Mouse (Mus musculus): ENCODE measurements around the gene Wdr95. TPM values are rescaled to one million over a fixed set of nuclear protein-coding genes. Genes with fewer than 3 reads are reported as not detected.
A peak's percentile ranks its signal among the peaks of the same experiment; 100 is the strongest.

Gene Wdr95
- polyA plus RNA-seq (2012; fragmentation: generic; extraction: Trizol), result 0.29 TPM
- long read RNA-seq, experiment 1, result 0 reads
- long read RNA-seq, experiment 2, result 0 reads

DNA sequence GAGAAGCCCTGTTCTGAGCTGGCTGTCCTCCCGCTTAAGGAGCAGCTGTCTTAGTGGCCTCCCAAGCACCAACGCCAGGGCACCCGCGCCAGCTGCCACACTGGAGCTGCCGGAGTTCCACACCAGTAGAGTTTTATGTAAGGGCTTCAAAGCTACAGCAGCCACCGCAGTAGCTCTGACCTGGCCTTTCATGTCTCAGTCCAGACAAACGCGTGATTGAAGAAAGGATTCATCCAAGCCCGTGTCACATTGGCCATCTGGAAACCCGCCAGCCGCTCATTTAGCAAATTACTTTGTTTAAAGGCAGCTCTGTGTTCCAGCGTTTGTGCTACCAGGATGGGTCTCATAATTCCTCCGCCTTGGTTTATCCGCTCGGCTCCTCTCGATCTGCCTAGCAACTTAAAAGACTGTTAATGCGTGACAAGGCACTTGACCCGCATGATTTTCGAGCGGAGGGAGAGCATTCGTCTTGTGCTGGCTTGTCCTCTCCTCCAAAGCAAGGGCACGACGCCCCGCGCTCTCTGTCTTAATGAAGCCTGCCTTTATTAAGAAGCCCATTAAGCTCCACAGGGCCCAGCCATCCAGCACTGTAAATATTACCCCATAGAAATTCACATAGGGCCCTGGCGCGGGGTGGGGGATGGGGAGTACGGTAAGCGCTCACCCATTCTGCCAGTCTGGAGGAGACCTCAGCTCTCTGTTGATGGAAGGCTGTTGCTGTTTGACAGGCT lies at the start of gene Wdr95:
Wdr95 (plus strand) TSS at position 681 of the 731 bp plus-strand sequence.
- Histone ChIP-seq H3K79me3 (ENCODE audit: low read depth) (no peaks in the 10 kb centered on the region), H3K36me3 (ENCODE audit: control insufficient read depth, insufficient read depth) (no peaks in the 10 kb centered on the region), H3K27me3 (ENCODE audit: control insufficient read depth, insufficient read depth, insufficient read length) (no peaks in the 10 kb centered on the region), H3ac (ENCODE audit: control insufficient read depth, insufficient read length, low read depth) (no peak within 1 kb of the TSS), H3K79me2 (ENCODE audit: control insufficient read depth, insufficient read depth) (no peaks in the 10 kb centered on the region), H3K4me3 (ENCODE audit: insufficient read depth, poor library complexity, severe bottlenecking) (no peak within 1 kb of the TSS)
- TF ChIP-seq CEBPB (IDR thresholded peaks at IDR 0.05; ENCODE audit: low read depth) (no peak), USF1 (IDR thresholded peaks at IDR 0.05; ENCODE audit: low read depth) (no peak)

DNA sequence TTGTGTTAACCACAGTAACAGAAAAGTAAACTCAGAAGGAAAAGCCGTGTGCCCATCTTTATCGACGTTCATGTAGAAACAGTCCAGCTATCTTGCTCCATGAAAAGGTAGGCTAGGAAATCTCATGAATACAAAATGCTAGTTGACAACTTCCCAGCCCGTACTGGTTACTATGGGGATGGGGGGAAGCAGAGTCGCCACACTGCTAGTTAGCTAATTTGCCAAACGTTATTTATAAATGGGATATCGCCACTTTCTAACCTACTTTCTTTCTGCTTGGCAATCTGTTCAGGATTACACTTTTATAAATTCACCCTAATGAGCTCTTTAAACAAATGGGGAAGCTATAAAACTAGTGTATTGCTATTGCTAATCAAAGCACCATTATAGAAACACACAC lies 46.6 kb upstream of the Wdr95 start:
- H3ac ChIP-seq (ENCODE audit: control insufficient read depth, insufficient read length, low read depth), result no peak overlapping the region
- no peaks in the 10 kb centered on the region for H3K79me2 ChIP-seq (ENCODE audit: control insufficient read depth, insufficient read depth)
- no peaks in the 10 kb centered on the region for H3K36me3 ChIP-seq (ENCODE audit: control insufficient read depth, insufficient read depth)
- H3K79me3 ChIP-seq (ENCODE audit: low read depth), result no peaks in the 10 kb centered on the region
- no peak overlapping the region for H3K4me3 ChIP-seq (ENCODE audit: insufficient read depth, poor library complexity, severe bottlenecking)
- H3K27me3 ChIP-seq (ENCODE audit: control insufficient read depth, insufficient read depth, insufficient read length), result no peaks in the 10 kb centered on the region
- TF ChIP-seq CTCF (IDR thresholded peaks at IDR 0.05; ENCODE audit: control insufficient read depth, insufficient read depth, insufficient read length) (no peak), MAX (IDR thresholded peaks at IDR 0.05) (no peak), CEBPB (IDR thresholded peaks at IDR 0.05; ENCODE audit: low read depth) (no peak), MYOD1 (IDR thresholded peaks at IDR 0.05; ENCODE audit: control insufficient read depth, insufficient read length, low read depth) (no peak), USF1 (IDR thresholded peaks at IDR 0.05; ENCODE audit: low read depth) (no peak), MYOG (IDR thresholded peaks at IDR 0.05; ENCODE audit: control insufficient read depth, extremely low read depth, insufficient read length) (no peak), FOSL1 (IDR thresholded peaks at IDR 0.05; ENCODE audit: insufficient read depth, low read length, poor library complexity, severe bottlenecking) (no peak)

DNA sequence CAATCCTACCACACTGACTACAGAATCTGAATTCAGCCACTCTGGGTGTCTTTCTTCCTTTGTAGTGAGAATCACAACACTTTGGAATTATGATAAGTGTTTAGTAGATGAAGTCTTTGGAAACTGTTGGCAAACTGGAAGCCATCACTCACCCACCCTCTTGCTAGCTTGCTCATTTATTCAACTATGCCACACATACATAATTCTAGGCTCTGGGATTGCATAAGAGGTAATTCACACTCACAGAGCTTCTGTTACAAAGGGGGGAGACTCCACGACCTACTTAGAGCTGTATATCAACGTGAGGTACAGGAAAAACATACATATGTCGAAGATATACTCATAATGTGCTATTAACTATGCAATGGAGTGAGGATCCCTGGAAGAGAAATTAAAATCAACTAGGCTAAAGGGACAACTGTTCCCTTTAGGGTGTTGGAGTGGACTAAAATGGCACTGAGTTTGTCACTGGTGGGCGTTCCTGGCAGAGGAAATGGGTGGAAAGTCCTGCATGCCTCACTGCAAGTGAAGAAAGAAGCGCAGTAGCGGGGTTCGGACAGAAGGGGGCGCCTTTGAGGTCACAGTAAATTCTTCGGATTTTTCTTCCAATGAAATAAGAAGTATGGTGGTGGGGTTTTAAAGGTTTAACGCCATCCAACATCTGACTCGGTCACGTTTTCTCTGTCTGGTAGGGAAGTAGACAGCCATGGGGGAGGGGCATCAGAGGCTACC lies 45.0 kb upstream of the Wdr95 start:
- H3K4me3 ChIP-seq (ENCODE audit: insufficient read depth, poor library complexity, severe bottlenecking), result no peak overlapping the region
- TF ChIP-seq USF1 (IDR thresholded peaks at IDR 0.05; ENCODE audit: low read depth) (no peak), CEBPB (IDR thresholded peaks at IDR 0.05; ENCODE audit: low read depth) (no peak)
- no peaks in the 10 kb centered on the region for H3K79me3 ChIP-seq (ENCODE audit: low read depth)
- no peaks in the 10 kb centered on the region for H3K79me2 ChIP-seq (ENCODE audit: control insufficient read depth, insufficient read depth)
- H3ac ChIP-seq (ENCODE audit: control insufficient read depth, insufficient read length, low read depth), result no peak overlapping the region
- H3K36me3 ChIP-seq (ENCODE audit: control insufficient read depth, insufficient read depth), result no peaks in the 10 kb centered on the region
- no peaks in the 10 kb centered on the region for H3K27me3 ChIP-seq (ENCODE audit: control insufficient read depth, insufficient read depth, insufficient read length)

DNA sequence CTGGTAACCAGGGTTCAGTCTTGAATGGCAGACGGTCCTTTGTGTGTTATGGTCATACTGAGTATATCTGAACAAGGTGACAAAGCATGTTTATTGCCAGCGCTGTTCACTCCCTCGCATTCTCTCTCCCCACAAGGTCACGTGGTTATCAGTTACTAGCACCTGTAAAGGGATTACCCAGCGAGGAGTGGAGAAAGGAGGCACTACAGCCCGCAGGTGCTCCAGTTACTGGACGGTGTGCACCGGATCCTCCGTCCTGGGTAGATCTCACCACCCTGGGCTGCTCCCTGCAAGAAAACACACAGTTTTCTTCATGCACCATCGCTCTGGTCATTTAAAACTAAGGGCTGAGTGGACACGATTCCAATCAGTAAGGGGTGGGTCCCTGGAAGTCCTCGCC lies 44.2 kb upstream of the Wdr95 start:
- TF ChIP-seq FOSL1 (IDR thresholded peaks at IDR 0.05; ENCODE audit: insufficient read depth, low read length, poor library complexity, severe bottlenecking) (no peak), USF1 (IDR thresholded peaks at IDR 0.05; ENCODE audit: low read depth) (peak; percentile 17)
- no peaks in the 10 kb centered on the region for H3K36me3 ChIP-seq (ENCODE audit: control insufficient read depth, insufficient read depth)
- H3K27me3 ChIP-seq (ENCODE audit: control insufficient read depth, insufficient read depth, insufficient read length), result no peaks in the 10 kb centered on the region
- no peak overlapping the region for H3K4me3 ChIP-seq (ENCODE audit: insufficient read depth, poor library complexity, severe bottlenecking)
- no peaks in the 10 kb centered on the region for H3K79me3 ChIP-seq (ENCODE audit: low read depth)
- no peak overlapping the region for H3ac ChIP-seq (ENCODE audit: control insufficient read depth, insufficient read length, low read depth)
- no peaks in the 10 kb centered on the region for H3K79me2 ChIP-seq (ENCODE audit: control insufficient read depth, insufficient read depth)

DNA sequence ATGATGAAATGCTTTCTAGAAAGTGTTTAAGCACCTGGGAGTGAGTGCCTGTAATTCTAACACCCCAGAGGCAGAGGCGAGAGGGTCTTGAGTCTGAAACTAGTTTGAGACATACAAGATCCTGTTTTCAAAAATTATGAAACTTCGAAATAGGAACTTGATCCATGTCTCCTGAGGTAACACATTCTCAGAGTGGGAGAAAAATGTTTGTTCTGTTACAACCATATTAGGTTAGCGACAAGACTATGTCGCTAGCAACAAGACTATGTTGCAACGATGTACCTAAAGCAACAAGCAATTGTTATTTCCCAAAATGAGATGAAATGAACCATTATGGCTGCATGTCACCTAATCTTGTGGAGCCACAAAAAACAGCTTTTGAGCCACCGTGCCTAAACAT lies 43.0 kb upstream of the Wdr95 start:
- H3K36me3 ChIP-seq (ENCODE audit: control insufficient read depth, insufficient read depth), result no peaks in the 10 kb centered on the region
- no peak overlapping the region for H3ac ChIP-seq (ENCODE audit: control insufficient read depth, insufficient read length, low read depth)
- TF ChIP-seq MAX (IDR thresholded peaks at IDR 0.05) (no peak), CTCF (IDR thresholded peaks at IDR 0.05; ENCODE audit: control insufficient read depth, insufficient read depth, insufficient read length) (no peak), MYOG (IDR thresholded peaks at IDR 0.05; ENCODE audit: control insufficient read depth, extremely low read depth, insufficient read length) (no peak), MYOD1 (IDR thresholded peaks at IDR 0.05; ENCODE audit: control insufficient read depth, insufficient read length, low read depth) (no peak), USF1 (IDR thresholded peaks at IDR 0.05; ENCODE audit: low read depth) (no peak), FOSL1 (IDR thresholded peaks at IDR 0.05; ENCODE audit: insufficient read depth, low read length, poor library complexity, severe bottlenecking) (no peak), CEBPB (IDR thresholded peaks at IDR 0.05; ENCODE audit: low read depth) (no peak)
- H3K27me3 ChIP-seq (ENCODE audit: control insufficient read depth, insufficient read depth, insufficient read length), result no peaks in the 10 kb centered on the region
- H3K79me2 ChIP-seq (ENCODE audit: control insufficient read depth, insufficient read depth), result no peaks in the 10 kb centered on the region
- no peaks in the 10 kb centered on the region for H3K79me3 ChIP-seq (ENCODE audit: low read depth)
- no peak overlapping the region for H3K4me3 ChIP-seq (ENCODE audit: insufficient read depth, poor library complexity, severe bottlenecking)

DNA sequence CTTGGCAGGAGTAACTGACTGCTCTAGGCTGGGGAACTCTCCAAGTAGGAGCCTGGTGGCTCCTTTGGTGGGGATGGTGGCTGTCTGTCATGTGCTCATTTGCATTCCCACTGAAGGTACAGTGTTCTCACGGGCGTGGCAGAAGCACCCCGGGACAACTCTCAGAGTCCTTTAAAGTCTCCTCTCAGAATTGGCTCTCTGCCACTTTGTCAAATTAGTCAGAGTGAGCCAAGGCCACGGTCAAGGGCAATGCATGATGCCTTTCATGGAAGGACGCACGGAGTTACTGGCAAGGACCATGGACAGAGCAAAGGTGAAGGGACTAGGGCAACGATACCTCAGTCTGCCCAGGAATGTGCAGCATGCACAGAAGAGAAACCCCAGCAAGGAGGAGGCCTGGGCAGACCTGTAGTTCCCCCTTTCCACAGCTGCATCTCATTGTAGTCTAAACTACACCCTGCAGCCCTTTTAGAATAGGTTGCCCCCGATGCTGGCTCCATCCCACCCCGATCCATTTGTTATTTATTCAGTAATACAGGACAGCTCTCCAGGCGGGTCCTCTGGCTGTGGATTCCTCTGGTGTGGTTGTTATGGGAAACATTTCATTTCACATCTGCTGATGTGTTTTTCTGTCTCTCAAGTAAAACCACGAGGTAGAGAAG lies 40.0 kb upstream of the Wdr95 start:
- H3K79me3 ChIP-seq (ENCODE audit: low read depth), result no peaks in the 10 kb centered on the region
- no peaks in the 10 kb centered on the region for H3K36me3 ChIP-seq (ENCODE audit: control insufficient read depth, insufficient read depth)
- no peaks in the 10 kb centered on the region for H3K79me2 ChIP-seq (ENCODE audit: control insufficient read depth, insufficient read depth)
- no peak overlapping the region for H3K4me3 ChIP-seq (ENCODE audit: insufficient read depth, poor library complexity, severe bottlenecking)
- H3ac ChIP-seq (ENCODE audit: control insufficient read depth, insufficient read length, low read depth), result no peak overlapping the region
- no peaks in the 10 kb centered on the region for H3K27me3 ChIP-seq (ENCODE audit: control insufficient read depth, insufficient read depth, insufficient read length)
- TF ChIP-seq CEBPB (IDR thresholded peaks at IDR 0.05; ENCODE audit: low read depth) (no peak), MAX (IDR thresholded peaks at IDR 0.05) (no peak), CTCF (IDR thresholded peaks at IDR 0.05; ENCODE audit: control insufficient read depth, insufficient read depth, insufficient read length) (no peak), FOSL1 (IDR thresholded peaks at IDR 0.05; ENCODE audit: insufficient read depth, low read length, poor library complexity, severe bottlenecking) (no peak), MYOD1 (IDR thresholded peaks at IDR 0.05; ENCODE audit: control insufficient read depth, insufficient read length, low read depth) (no peak), MYOG (IDR thresholded peaks at IDR 0.05; ENCODE audit: control insufficient read depth, extremely low read depth, insufficient read length) (no peak), USF1 (IDR thresholded peaks at IDR 0.05; ENCODE audit: low read depth) (no peak)
